Mouse (Mus musculus) adrenal gland (tissue): ENCODE measurements around the gene Pnck.

ENCODE experiments used
- intact Hi-C: fragments of 180-260 bp; cut with DNase I; formaldehyde crosslinking; loops from one replicate; pipeline ENCODE4 v1.15.1; 2025

The Pnck gene

DNA sequence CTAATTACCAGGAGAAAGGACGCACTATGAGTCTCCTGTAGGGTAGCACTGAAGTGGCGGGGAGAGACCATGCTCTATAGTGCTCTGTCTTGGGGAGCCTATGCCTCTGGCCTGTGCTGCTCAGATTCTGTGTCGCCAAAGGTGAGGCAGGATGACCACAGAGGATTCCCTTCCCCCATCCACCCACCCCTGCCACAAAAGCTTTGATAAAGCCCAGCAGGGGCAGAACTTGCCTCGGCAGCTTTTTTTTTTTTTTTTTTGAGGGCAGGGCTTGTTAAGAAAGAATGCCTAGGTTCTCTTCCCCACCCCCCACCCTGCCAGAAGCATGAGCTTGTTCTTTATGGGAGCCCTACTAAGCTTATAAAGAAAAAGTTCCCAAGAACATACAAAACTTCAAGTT lies 14.8 kb downstream of the Pnck start:
- intact Hi-C loops = no loop called here

DNA sequence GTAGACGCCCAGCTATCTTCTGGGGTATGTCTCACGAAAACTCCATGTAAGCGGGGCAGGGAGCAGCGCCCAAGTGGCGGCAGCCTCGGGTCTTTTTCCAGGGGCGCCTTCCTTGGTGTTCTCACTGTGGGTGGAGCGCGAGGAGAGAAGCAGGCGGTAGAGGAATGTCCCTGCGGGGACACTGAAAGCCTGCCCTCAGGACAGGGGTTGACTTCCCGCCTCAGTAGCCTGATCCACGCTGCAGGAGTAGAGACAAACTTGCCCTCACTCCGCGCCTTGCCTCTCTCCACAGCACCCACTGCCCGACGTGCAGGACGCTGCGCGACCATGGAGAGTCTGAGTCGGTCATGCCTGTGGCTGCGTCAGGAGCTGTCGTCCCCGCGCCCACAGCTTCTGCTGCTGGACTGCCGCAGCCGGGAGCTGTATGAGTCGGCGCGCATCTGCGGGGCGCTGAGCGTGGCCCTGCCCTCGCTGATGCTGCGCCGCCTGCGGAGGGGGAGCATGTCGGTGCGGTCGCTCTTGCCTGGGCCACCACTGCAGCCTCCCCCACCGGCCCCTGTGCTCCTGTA lies 19.9 kb downstream of the Pnck start:
- intact Hi-C loops = no loop called here

- intact Hi-C loops = no loop called here
Measured at GRCm38 (mm10) chrX:73639255-73639675, 20.7 kb downstream of the Pnck start, which contains the start of gene Dusp9. Dusp9 (plus strand) TSS chrX:73639419.

GRCm38 (mm10) chrX:73637415-73637814 lies 22.5 kb downstream of the Pnck start:
- intact Hi-C loops = no loop called here

- intact Hi-C loops = no loop called here
Measured at GRCm38 (mm10) chrX:73635425-73635824, 24.5 kb downstream of the Pnck start.

GRCm38 (mm10) chrX:73626981-73627380 lies 32.9 kb downstream of the Pnck start:
- intact Hi-C loops = no loop called here

GRCm38 (mm10) chrX:73619890-73620289 lies 40.0 kb downstream of the Pnck start:
- intact Hi-C loops = no loop called here

DNA sequence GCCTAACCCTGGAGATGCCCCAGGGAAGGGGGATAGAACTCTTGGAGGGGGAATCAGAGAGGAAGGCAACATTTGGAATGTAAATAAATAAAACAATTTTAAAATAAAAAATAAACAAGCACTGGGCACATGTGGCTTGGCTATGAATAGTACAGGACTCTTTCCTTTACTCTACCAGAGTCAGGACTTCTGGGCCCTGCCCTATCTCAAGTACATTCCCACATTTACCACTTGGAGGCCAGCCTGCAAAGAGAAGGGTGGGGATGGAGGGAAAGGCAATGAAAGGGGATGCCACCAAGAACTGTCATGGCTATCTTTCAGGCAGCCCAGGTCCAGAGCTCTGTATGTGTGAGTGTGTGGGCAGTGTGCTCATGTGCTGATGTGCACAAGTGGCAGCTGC lies 40.5 kb downstream of the Pnck start:
- intact Hi-C loops = no loop called here

DNA sequence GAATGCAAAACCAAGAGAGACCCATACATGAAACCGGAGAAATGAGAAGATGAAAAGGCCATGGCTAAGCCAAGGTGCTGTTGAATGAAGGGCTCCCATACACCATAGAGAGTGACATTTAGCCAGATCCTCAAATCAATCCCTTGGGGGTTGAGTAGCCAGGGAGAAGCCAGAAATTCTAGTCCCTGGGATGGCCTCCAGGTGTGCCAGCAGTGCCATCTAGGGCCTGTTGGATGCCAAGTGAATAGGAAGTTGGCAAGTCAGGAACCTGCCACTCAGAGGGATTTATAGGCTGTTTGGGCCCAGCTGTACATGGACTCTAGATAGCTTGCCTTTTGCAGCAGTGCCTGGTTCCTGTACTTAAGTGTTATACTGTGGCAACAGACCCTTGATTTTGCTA lies 44.0 kb downstream of the Pnck start:
- intact Hi-C loops = no loop called here

DNA sequence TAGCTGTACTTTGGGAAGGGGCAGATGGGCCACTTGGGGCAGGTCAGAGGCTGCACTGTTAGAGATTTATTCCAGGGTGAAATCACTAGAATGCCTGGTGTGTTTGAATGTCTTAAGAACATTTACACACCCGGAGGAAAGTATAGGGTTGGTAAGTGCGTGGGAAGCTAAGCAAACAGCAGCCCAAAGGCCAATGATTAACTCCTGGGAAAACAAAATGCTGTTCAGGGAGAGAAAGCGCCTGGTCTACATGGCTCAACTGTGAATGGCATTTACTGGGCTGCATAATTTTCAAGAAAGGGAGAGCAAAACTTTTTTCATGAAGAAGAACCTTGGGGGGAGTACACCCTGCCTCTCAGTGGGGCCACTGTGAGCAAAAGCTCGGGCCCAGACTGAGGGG lies 46.3 kb downstream of the Pnck start:
- intact Hi-C loops = no loop called here
